Mouse (Mus musculus) limb, embryonic 12.5 days (tissue): ENCODE results near the gene AA986860. TPM values are rescaled to one million over a fixed set of nuclear protein-coding genes. Genes with fewer than 3 reads are reported as not detected.
A peak's percentile ranks its signal among the peaks of the same experiment; 100 is the strongest.

Source experiments
- ATAC-seq: fragments of 200-750 bp; cut with Nextera tagmentation; 2 replicates; pipeline ENCODE4 v1.8.0; 2017; ENCODE audit warnings: low read depth, moderate TSS enrichment; ENCODE audit not compliant: insufficient number of reproducible peaks, insufficient read depth, low FRiP score, low TSS enrichment
- H3K27ac ChIP-seq: fragments of 300-500 bp; sonication (generic); 2 replicates; pipeline ENCODE4 v1.5.1; 2016; ENCODE audit warnings: mild to moderate bottlenecking, moderate library complexity
- H3K27me3 ChIP-seq: fragments of 300-500 bp; sonication (generic); 2 replicates; pipeline ENCODE4 v1.6.1; 2016; ENCODE audit warnings: mild to moderate bottlenecking, moderate library complexity
- H3K36me3 ChIP-seq: fragments of 300-500 bp; sonication (generic); 2 replicates; pipeline ENCODE4 v1.6.1; 2016; ENCODE audit warnings: mild to moderate bottlenecking, moderate library complexity
- H3K4me1 ChIP-seq: fragments of 300-500 bp; sonication (generic); replicated peaks from 2 replicates; pipeline ENCODE4 v1.6.1; 2016
- H3K4me2 ChIP-seq: fragments of 300-500 bp; sonication (generic); 2 replicates; pipeline ENCODE4 v1.6.1; 2016; ENCODE audit warnings: mild to moderate bottlenecking, moderate library complexity
- H3K4me3 ChIP-seq: fragments of 300-500 bp; sonication (generic); replicated peaks from 2 replicates; pipeline ENCODE4 v1.5.1; 2016; ENCODE audit warnings: mild to moderate bottlenecking
- H3K9ac ChIP-seq: fragments of 300-500 bp; sonication (generic); replicated peaks from 2 replicates; pipeline ENCODE4 v1.6.1; 2016; ENCODE audit warnings: mild to moderate bottlenecking, moderate library complexity
- H3K9me3 ChIP-seq: fragments of 300-500 bp; sonication (generic); 2 replicates; pipeline ENCODE4 v1.6.1; 2016; ENCODE audit warnings: mild to moderate bottlenecking, moderate library complexity
- WGBS: fragments of 180-500 bp; shearing (Covaris S2); methylation state at CpG from one replicate; pipeline ENCODE4 v1.1.7; 2016; 5-methylcytosine and 5-hydroxymethylcytosine counted together
- polyA plus RNA-seq: library from polyadenylated mRNA; unstranded; fragments of >200 nt; fragmentation: Nextera tagmentation; extraction: Ambion mirVana; gene quantifications from 2 replicates; pipeline ENCODE4 v1.2.1, GENCODE M21; 2016

AA986860 gene
- polyA plus RNA-seq, 1 experiment from 2014 or later: 0.54 TPM

GRCm38 (mm10) chr1:130716513-130717290 lies 15.1 kb upstream of the AA986860 start:
- 0 out of 2 replicates have a peak, but pooled peaks have one; percentile 3 for ATAC-seq
- Histone ChIP-seq H3K36me3 (peaks cover 9% of the 10 kb centered on the region), H3K27me3 (peaks cover 10% of the 10 kb centered on the region; the same call in 1 of the 2 replicates), H3K27ac (peak overlapping the region; percentile 73; the same call in 1 of the 2 replicates), H3K9ac (peak overlapping the region; percentile 90), H3K4me3 (peak overlapping the region; percentile 89), H3K4me2 (peak overlapping the region; percentile 91), H3K9me3 (no peaks in the 10 kb centered on the region), H3K4me1 (peaks cover 8% of the 10 kb centered on the region)
- under 1% methylated on average over 42 of the region's 42 CpGs for WGBS

GRCm38 (mm10) chr1:130717291-130717871 lies 14.4 kb upstream of the AA986860 start, which contains the start of gene Yod1:
Gene Yod1 (plus strand): TSS chr1:130717327.
- H3K4me3 ChIP-seq: peak within 1 kb of the TSS; percentile 89
- under 1% methylated on average over 54 of the region's 54 CpGs for WGBS
- H3K27me3 ChIP-seq: peaks cover 10% of the 10 kb centered on the region; the same call in 1 of the 2 replicates
- H3K36me3 ChIP-seq: peaks cover 9% of the 10 kb centered on the region
- peak within 1 kb of the TSS; percentile 73 for H3K27ac ChIP-seq
- peaks cover 8% of the 10 kb centered on the region for H3K4me1 ChIP-seq
- H3K9ac ChIP-seq: peak within 1 kb of the TSS; percentile 90
- H3K4me2 ChIP-seq: peak within 1 kb of the TSS; percentile 91
- H3K9me3 ChIP-seq: no peaks in the 10 kb centered on the region
- peak; percentile 83 for ATAC-seq

GRCm38 (mm10) chr1:130724206-130724605 lies 7.6 kb upstream of the AA986860 start:
- 93% methylated on average over 5 of the region's 5 CpGs for WGBS
- ATAC-seq: no peak
- Histone ChIP-seq H3K4me3 (no peak overlapping the region), H3K27ac (no peak overlapping the region), H3K4me1 (no peaks in the 10 kb centered on the region), H3K9me3 (no peaks in the 10 kb centered on the region), H3K27me3 (no peaks in the 10 kb centered on the region), H3K9ac (no peak overlapping the region), H3K4me2 (no peak overlapping the region), H3K36me3 (peaks cover 9% of the 10 kb centered on the region)

GRCm38 (mm10) chr1:130726396-130726795 lies 5.4 kb upstream of the AA986860 start:
- no peak overlapping the region for H3K9ac ChIP-seq
- peaks cover 6% of the 10 kb centered on the region; the same call in 1 of the 2 replicates for H3K36me3 ChIP-seq
- no peak overlapping the region for H3K4me3 ChIP-seq
- 88% methylated on average over 2 of the region's 2 CpGs for WGBS
- H3K4me2 ChIP-seq: no peak overlapping the region
- no peaks in the 10 kb centered on the region for H3K9me3 ChIP-seq
- no peak for ATAC-seq
- no peak overlapping the region for H3K27ac ChIP-seq
- H3K4me1 ChIP-seq: no peaks in the 10 kb centered on the region
- H3K27me3 ChIP-seq: no peaks in the 10 kb centered on the region

- ATAC-seq: no peak
- Histone ChIP-seq H3K4me2 (no peak overlapping the region), H3K9me3 (no peaks in the 10 kb centered on the region), H3K9ac (no peak overlapping the region), H3K4me1 (peaks cover 3% of the 10 kb centered on the region; the same call in 1 of the 2 replicates), H3K27ac (no peak overlapping the region), H3K36me3 (peaks cover 5% of the 10 kb centered on the region; the same call in 1 of the 2 replicates), H3K4me3 (no peak overlapping the region), H3K27me3 (no peaks in the 10 kb centered on the region)
- WGBS: 85% methylated on average over 1 of the region's 1 CpGs
Observed at GRCm38 (mm10) chr1:130728070-130728469, 3.7 kb upstream of the AA986860 start.

GRCm38 (mm10) chr1:130728708-130729107 lies 3.1 kb upstream of the AA986860 start:
- Histone ChIP-seq H3K4me2 (no peak overlapping the region), H3K36me3 (no peaks in the 10 kb centered on the region; the same call in 1 of the 2 replicates), H3K9ac (no peak overlapping the region), H3K4me3 (no peak overlapping the region), H3K4me1 (peaks cover 3% of the 10 kb centered on the region; the same call in 1 of the 2 replicates), H3K27ac (no peak overlapping the region), H3K27me3 (no peaks in the 10 kb centered on the region), H3K9me3 (no peaks in the 10 kb centered on the region)
- no peak for ATAC-seq
- WGBS: 92% methylated on average over 3 of the region's 3 CpGs

GRCm38 (mm10) chr1:130729153-130729552 lies 2.6 kb upstream of the AA986860 start, which contains the start of gene Pfkfb2:
Gene Pfkfb2 (minus strand): TSS chr1:130729253.
- Histone ChIP-seq H3K4me1 (peaks cover 3% of the 10 kb centered on the region; the same call in 1 of the 2 replicates), H3K4me3 (no peak within 1 kb of the TSS), H3K9ac (no peak within 1 kb of the TSS), H3K9me3 (no peaks in the 10 kb centered on the region), H3K27ac (no peak within 1 kb of the TSS), H3K4me2 (no peak within 1 kb of the TSS), H3K36me3 (no peaks in the 10 kb centered on the region; the same call in 1 of the 2 replicates), H3K27me3 (no peaks in the 10 kb centered on the region)
- ATAC-seq: no peak
- 74% methylated on average over 2 of the region's 2 CpGs for WGBS

- no peak for ATAC-seq
- Histone ChIP-seq H3K4me2 (no peak overlapping the region), H3K36me3 (no peaks in the 10 kb centered on the region), H3K4me1 (peaks cover 3% of the 10 kb centered on the region; the same call in 1 of the 2 replicates), H3K9me3 (no peaks in the 10 kb centered on the region), H3K9ac (no peak overlapping the region), H3K4me3 (no peak overlapping the region), H3K27me3 (no peaks in the 10 kb centered on the region), H3K27ac (no peak overlapping the region)
- 89% methylated on average over 13 of the region's 13 CpGs for WGBS
Observed at GRCm38 (mm10) chr1:130732706-130733658, 1.2 kb downstream of the AA986860 start.

- H3K4me3 ChIP-seq: no peak overlapping the region
- H3K9me3 ChIP-seq: no peaks in the 10 kb centered on the region
- no peaks in the 10 kb centered on the region for H3K27me3 ChIP-seq
- H3K27ac ChIP-seq: no peak overlapping the region
- H3K36me3 ChIP-seq: no peaks in the 10 kb centered on the region
- peaks cover 3% of the 10 kb centered on the region; the same call in 1 of the 2 replicates for H3K4me1 ChIP-seq
- H3K4me2 ChIP-seq: no peak overlapping the region
- H3K9ac ChIP-seq: no peak overlapping the region
- 80% methylated on average over 4 of the region's 4 CpGs for WGBS
- ATAC-seq: no peak
Observed at GRCm38 (mm10) chr1:130733671-130734070, 1.9 kb downstream of the AA986860 start.

GRCm38 (mm10) chr1:130734452-130734851 lies 2.7 kb downstream of the AA986860 start:
- H3K9ac ChIP-seq: no peak overlapping the region
- no peak for ATAC-seq
- no peaks in the 10 kb centered on the region for H3K27me3 ChIP-seq
- no peak overlapping the region for H3K4me3 ChIP-seq
- no peaks in the 10 kb centered on the region for H3K9me3 ChIP-seq
- 79% methylated on average over 5 of the region's 5 CpGs for WGBS
- H3K4me1 ChIP-seq: peaks cover 3% of the 10 kb centered on the region; the same call in 1 of the 2 replicates
- no peaks in the 10 kb centered on the region for H3K36me3 ChIP-seq
- H3K4me2 ChIP-seq: no peak overlapping the region
- H3K27ac ChIP-seq: no peak overlapping the region
